Mouse (Mus musculus): ENCODE results near the gene Slc35a3.

GRCm38 (mm10) chr3:116740963-116741362, 28.3 kb upstream of the Slc35a3 start:
- no peak for TF ChIP-seq POLR2A (IDR thresholded peaks at IDR 0.05; ENCODE audit: low read depth, low read length)
- TF ChIP-seq CTCF (conservative IDR thresholded peaks at IDR 0.05 in 1 of 2, IDR thresholded peaks at IDR 0.05 in 1 of 2; ENCODE audit: low read depth in 2 of 2, low read length in 2 of 2): no peak
- TF ChIP-seq POLR2AphosphoS2 (IDR thresholded peaks at IDR 0.05; ENCODE audit: low read depth, low read length): no peak
- no peak for TF ChIP-seq MAX (IDR thresholded peaks at IDR 0.05; ENCODE audit: low read length)
- no peak for TF ChIP-seq EP300 (IDR thresholded peaks at IDR 0.05; ENCODE audit: low read length)
- TF ChIP-seq MXI1 (IDR thresholded peaks at IDR 0.05; ENCODE audit: low read depth, low read length): no peak
- no peak for TF ChIP-seq CHD2 (IDR thresholded peaks at IDR 0.05; ENCODE audit: low read length)
- TF ChIP-seq TCF12 (IDR thresholded peaks at IDR 0.05; ENCODE audit: low read depth, low read length): no peak
- TF ChIP-seq CHD1 (IDR thresholded peaks at IDR 0.05; ENCODE audit: low read depth, low read length): no peak
- no peak for TF ChIP-seq MAFK (IDR thresholded peaks at IDR 0.05; ENCODE audit: insufficient replicate concordance, low read length)
- no peak for TF ChIP-seq HCFC1 (IDR thresholded peaks at IDR 0.05; ENCODE audit: low read depth, low read length)
- no peak for TF ChIP-seq USF1 (IDR thresholded peaks at IDR 0.05; ENCODE audit: low read depth, low read length)
- no peak for TF ChIP-seq UBTF (IDR thresholded peaks at IDR 0.05; ENCODE audit: low read depth, low read length)
- TF ChIP-seq SIN3A (IDR thresholded peaks at IDR 0.05; ENCODE audit: low read length): no peak
